In the genomic region with DNA sequence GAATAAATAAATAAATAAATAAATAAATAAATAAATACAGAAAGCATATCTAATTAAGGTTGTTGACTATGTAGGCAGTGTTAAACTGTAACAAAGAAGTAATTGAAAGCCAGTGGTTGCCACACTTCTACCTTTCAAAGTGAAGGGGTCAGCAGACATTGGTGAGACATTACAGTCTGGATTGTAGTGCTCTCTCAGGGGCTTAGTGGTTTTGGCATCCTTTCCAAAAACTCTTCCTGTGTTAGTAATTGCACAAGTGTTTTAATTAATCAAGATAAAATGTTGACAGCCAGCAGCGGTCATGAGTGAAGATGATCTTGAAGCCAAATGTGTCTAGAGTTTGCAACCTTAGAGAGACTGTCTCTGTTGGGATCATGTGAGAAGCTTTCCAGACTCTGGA, we compare ENCODE assay signal across 20 mouse cellular contexts.
"Had no signal": no experiment of that assay in that cellular context is flagged by ENCODE, and none has a peak within 500 bp of the region (broad histone marks: within the 10 kb centered on the region; RNA-seq: fewer than 3 reads in every experiment).

No protein-coding gene starts in this region.

- H3K4me2 ChIP-seq: limb, embryonic 13.5 days; liver, embryonic 12.5 days; liver, embryonic 15.5 days; midbrain, embryonic 12.5 days; midbrain, embryonic 15.5 days; neural tube, embryonic 12.5 days had no signal

- H3K36me3 ChIP-seq: limb, embryonic 10.5 days; limb, embryonic 13.5 days; liver, embryonic 12.5 days; liver, embryonic 15.5 days; midbrain, embryonic 12.5 days; midbrain, embryonic 15.5 days; neural tube, embryonic 12.5 days had no signal

- H3K27me3 ChIP-seq: limb, embryonic 13.5 days; liver, embryonic 12.5 days; midbrain, embryonic 12.5 days; midbrain, embryonic 15.5 days; neural tube, embryonic 12.5 days had no signal

- ATAC-seq: liver, embryonic 12.5 days; midbrain, embryonic 15.5 days had no signal

- H3K27ac ChIP-seq: limb, embryonic 10.5 days; limb, embryonic 13.5 days; liver, embryonic 12.5 days; liver, embryonic 15.5 days; macrophage; midbrain, embryonic 12.5 days; midbrain, embryonic 15.5 days; neural tube, embryonic 12.5 days had no signal

- H3K9ac ChIP-seq: limb, embryonic 13.5 days; liver, embryonic 12.5 days; liver, embryonic 15.5 days; midbrain, embryonic 12.5 days; midbrain, embryonic 15.5 days; neural tube, embryonic 12.5 days had no signal

- H3K9me3 ChIP-seq: limb, embryonic 10.5 days; limb, embryonic 13.5 days; liver, embryonic 12.5 days; liver, embryonic 15.5 days; midbrain, embryonic 12.5 days; midbrain, embryonic 15.5 days; neural tube, embryonic 12.5 days had no signal

- H3K4me1 ChIP-seq: liver, embryonic 15.5 days; midbrain, embryonic 15.5 days; neural tube, embryonic 12.5 days had no signal

- DNase-seq: kidney, adult 18-20 months; kidney, adult 9 months; kidney, postnatal 14 days; kidney, postnatal 4 days; layer of hippocampus, adult 9-11 months; liver; lung, adult 18-20 months; retina, postnatal 1 day; right cerebral cortex, postnatal 25 days; spleen, adult 18-20 months; thymus, adult 18-20 months; thymus, postnatal 36 days had no signal

- H3K4me3 ChIP-seq: limb, embryonic 10.5 days; limb, embryonic 13.5 days; liver, embryonic 12.5 days; liver, embryonic 15.5 days; midbrain, embryonic 12.5 days; midbrain, embryonic 15.5 days; neural tube, embryonic 12.5 days had no signal
